Mouse (Mus musculus) stomach, postnatal 0 days (tissue): ENCODE data around the gene Dnase2a. TPM values are rescaled to one million over a fixed set of nuclear protein-coding genes. Genes with fewer than 3 reads are reported as not detected.
A peak's percentile ranks its signal among the peaks of the same experiment; 100 is the strongest.

Experiments used
- ATAC-seq: fragments of 200-750 bp; cut with Nextera tagmentation; 2 replicates; pipeline ENCODE4 v1.8.0; 2017; ENCODE audit not compliant: low FRiP score, low TSS enrichment
- DNase-seq: peaks from one replicate; pipeline ENCODE4 v3.0.0-alpha.2; 2016; ENCODE audit warnings: low spot score
- H3K27ac ChIP-seq: fragments of 300-500 bp; sonication (generic); replicated peaks from 2 replicates; pipeline ENCODE4 v1.5.1; 2014; ENCODE audit warnings: mild to moderate bottlenecking, control low read depth
- H3K27me3 ChIP-seq: fragments of 300-500 bp; sonication (generic); 2 replicates; pipeline ENCODE4 v1.6.1; 2014; ENCODE audit warnings: low read length; ENCODE audit not compliant: control insufficient read depth, insufficient read depth
- H3K36me3 ChIP-seq: fragments of 300-500 bp; sonication (generic); 2 replicates; pipeline ENCODE4 v1.6.1; 2014; ENCODE audit warnings: low read length, mixed read lengths; ENCODE audit not compliant: control insufficient read depth, insufficient read depth
- H3K4me1 ChIP-seq: fragments of 300-500 bp; sonication (generic); replicated peaks from 2 replicates; pipeline ENCODE4 v1.6.1; 2014; ENCODE audit warnings: antibody characterized with exemption; ENCODE audit not compliant: control insufficient read depth, insufficient read depth
- H3K4me2 ChIP-seq: fragments of 300-500 bp; sonication (generic); replicated peaks from 2 replicates; pipeline ENCODE4 v1.6.1; 2014; ENCODE audit warnings: low read depth, mild to moderate bottlenecking, control low read depth, moderate library complexity
- H3K4me3 ChIP-seq: fragments of 300-500 bp; sonication (generic); 2 replicates; pipeline ENCODE4 v1.5.1; 2014; ENCODE audit warnings: low read depth, low read length, control low read depth
- H3K9ac ChIP-seq: fragments of 300-500 bp; sonication (generic); 2 replicates; pipeline ENCODE4 v1.6.1; 2014; ENCODE audit warnings: mild to moderate bottlenecking, low read length, control low read depth, mixed read lengths
- H3K9me3 ChIP-seq: fragments of 300-500 bp; sonication (generic); 2 replicates; pipeline ENCODE4 v1.6.1; 2016; ENCODE audit warnings: low read length; ENCODE audit not compliant: control insufficient read depth
- CTCF ChIP-seq: IDR thresholded peaks from 2 replicates; pipeline ENCODE4 v1.5.1; 2016; ENCODE audit warnings: antibody characterized with exemption, low read depth, mild to moderate bottlenecking, moderate library complexity
- EP300 ChIP-seq: optimal IDR thresholded peaks from 2 replicates; pipeline ENCODE3; 2016; ENCODE audit warnings: antibody characterized with exemption
- WGBS: fragments of 180-500 bp; shearing (Covaris S2); extraction: QIAGEN DNeasy Blood & Tissue Kit; methylation state at CpG from one replicate; pipeline ENCODE4 v1.1.7; 2014; 5-methylcytosine and 5-hydroxymethylcytosine counted together
- polyA plus RNA-seq: library from polyadenylated mRNA; unstranded; fragments of >200 nt; fragmentation: Nextera tagmentation; extraction: Ambion mirVana; gene quantifications from 2 replicates; pipeline ENCODE4 v1.2.1, GENCODE M21; 2015

The Dnase2a gene
- polyA plus RNA-seq, 1 experiment from 2014 or later, result 17.4 TPM

- H3K36me3 ChIP-seq, result no peaks in the 10 kb centered on the region
- DNase-seq, result no peak
- 0 out of 2 replicates have a peak, but pooled peaks cover 3% of the 10 kb centered on the region for H3K4me1 ChIP-seq
- no peak overlapping the region for H3K4me3 ChIP-seq
- no peaks in the 10 kb centered on the region for H3K9me3 ChIP-seq
- no peak overlapping the region for H3K27ac ChIP-seq
- ATAC-seq, result no peak
- H3K27me3 ChIP-seq, result no peaks in the 10 kb centered on the region
- no peak overlapping the region for H3K9ac ChIP-seq
- no peak for TF ChIP-seq EP300
- no peak for TF ChIP-seq CTCF
- 86% methylated on average over 6 of the region's 6 CpGs for WGBS
- no peak overlapping the region for H3K4me2 ChIP-seq
These were observed 2.2 kb downstream of the Dnase2a start for GRCm38 (mm10) chr8:84910551-84910950.

- Histone ChIP-seq H3K4me3 (no peak overlapping the region), H3K4me1 (0 out of 2 replicates have a peak, but pooled peaks cover 3% of the 10 kb centered on the region), H3K9ac (no peak overlapping the region), H3K9me3 (no peaks in the 10 kb centered on the region), H3K27ac (no peak overlapping the region), H3K4me2 (no peak overlapping the region), H3K36me3 (no peaks in the 10 kb centered on the region), H3K27me3 (no peaks in the 10 kb centered on the region)
- no peak for ATAC-seq
- 87% methylated on average over 9 of the region's 9 CpGs for WGBS
- no peak for DNase-seq
- TF ChIP-seq EP300 (no peak), CTCF (no peak)
These were observed 3.5 kb downstream of the Dnase2a start for GRCm38 (mm10) chr8:84911854-84912253.

GRCm38 (mm10) chr8:84912391-84912790 is 4.0 kb downstream of the Dnase2a start:
- Histone ChIP-seq H3K4me1 (0 out of 2 replicates have a peak, but pooled peaks cover 3% of the 10 kb centered on the region), H3K27ac (no peak overlapping the region), H3K4me2 (peak overlapping the region; percentile 65), H3K9ac (no peak overlapping the region), H3K9me3 (no peaks in the 10 kb centered on the region), H3K4me3 (peak overlapping the region; percentile 40; the same call in 1 of the 2 replicates), H3K36me3 (no peaks in the 10 kb centered on the region), H3K27me3 (no peaks in the 10 kb centered on the region)
- DNase-seq (no peak), ATAC-seq (no peak; the same call in 1 of the 2 replicates)
- WGBS, result 25% methylated on average over 27 of the region's 27 CpGs
- no peak for TF ChIP-seq EP300
- TF ChIP-seq CTCF, result no peak

GRCm38 (mm10) chr8:84912895-84913501 is 4.6 kb downstream of the Dnase2a start:
- no peaks in the 10 kb centered on the region for H3K27me3 ChIP-seq
- no peak overlapping the region for H3K27ac ChIP-seq

GRCm38 (mm10) chr8:84913502-84913900 is 5.1 kb downstream of the Dnase2a start:
- TF ChIP-seq EP300, result no peak
- TF ChIP-seq CTCF, result no peak
- peak overlapping the region; percentile 65 for H3K4me2 ChIP-seq
- no peaks in the 10 kb centered on the region for H3K9me3 ChIP-seq
- WGBS, result 10% methylated on average over 9 of the region's 9 CpGs
- peak overlapping the region; percentile 40 for H3K4me3 ChIP-seq
- H3K27ac ChIP-seq, result no peak overlapping the region
- ATAC-seq (no peak), DNase-seq (no peak)
- peak overlapping the region; percentile 51 for H3K9ac ChIP-seq
- no peaks in the 10 kb centered on the region for H3K36me3 ChIP-seq
- no peaks in the 10 kb centered on the region for H3K27me3 ChIP-seq
- H3K4me1 ChIP-seq, result 0 out of 2 replicates have a peak, but pooled peaks cover 3% of the 10 kb centered on the region

More at GRCm38 (mm10) chr8:84912895-84913501, 4.6 kb downstream of the Dnase2a start:
- ATAC-seq, result peak; percentile 63
- Histone ChIP-seq H3K4me3 (peak overlapping the region; percentile 40), H3K9ac (peak overlapping the region; percentile 51), H3K4me2 (peak overlapping the region; percentile 65), H3K4me1 (0 out of 2 replicates have a peak, but pooled peaks cover 3% of the 10 kb centered on the region), H3K36me3 (no peaks in the 10 kb centered on the region), H3K9me3 (no peaks in the 10 kb centered on the region)
- TF ChIP-seq EP300 (no peak), CTCF (no peak; the same call in 1 of the 2 replicates)
- DNase-seq, result peak; percentile 83
- WGBS, result 1% methylated on average over 55 of the region's 55 CpGs

- no peak for TF ChIP-seq EP300
- peak; percentile 63 for TF ChIP-seq CTCF
- H3K27me3 ChIP-seq, result no peaks in the 10 kb centered on the region
- H3K36me3 ChIP-seq, result no peaks in the 10 kb centered on the region
- no peak overlapping the region for H3K27ac ChIP-seq
- H3K4me2 ChIP-seq, result peak overlapping the region; percentile 65; the same call in 1 of the 2 replicates
- 0 out of 2 replicates have a peak, but pooled peaks cover 3% of the 10 kb centered on the region for H3K4me1 ChIP-seq
- 27% methylated on average over 4 of the region's 4 CpGs for WGBS
- ATAC-seq, result 0 out of 2 replicates have a peak, but pooled peaks have one; percentile 6
- H3K9ac ChIP-seq, result no peak overlapping the region
- DNase-seq, result peak; percentile 68
- no peaks in the 10 kb centered on the region for H3K9me3 ChIP-seq
- H3K4me3 ChIP-seq, result no peak overlapping the region
These were observed 5.6 kb downstream of the Dnase2a start for GRCm38 (mm10) chr8:84913960-84914359.
